Mouse (Mus musculus) regulatory T cell (primary cell): ENCODE measurements around the gene Fbxl16.

Experiments
- in situ Hi-C: fragments of 300-600 bp; cut with MboI, MseI; formaldehyde crosslinking; loops from one replicate; pipeline ENCODE4 v1.15.1; 2025; ENCODE audit warnings: high pct_unique_total_duplicates

The Fbxl16 gene

GRCm38 (mm10) chr17:25794998-25795397 lies 13.9 kb upstream of the Fbxl16 start:
- in situ Hi-C loops: loop anchor here (10.0 kb wide), 1 partner anchor 220 kb away; the partner anchor contains the start of genes Lmf1 and Sox8

- in situ Hi-C loops: loop anchor here (10.0 kb wide), 1 partner anchor 221 kb away; the partner anchor contains the start of genes Lmf1 and Sox8
These were observed 13.2 kb upstream of the Fbxl16 start, which contains the start of gene AC134908.4 for GRCm38 (mm10) chr17:25795609-25796092. TSS of gene AC134908.4 (minus strand) at chr17:25795659.

- in situ Hi-C loops: loop anchor here (10.0 kb wide), 1 partner anchor 221 kb away; the partner anchor contains the start of genes Lmf1 and Sox8
These were observed 12.6 kb upstream of the Fbxl16 start for GRCm38 (mm10) chr17:25796211-25796771.

GRCm38 (mm10) chr17:25796951-25797369 lies 11.9 kb upstream of the Fbxl16 start, which contains the start of gene Metrn:
TSS of gene Metrn (minus strand) at chr17:25797136.
- in situ Hi-C loops: loop anchor here (10.0 kb wide), 1 partner anchor 222 kb away; the partner anchor contains the start of genes Lmf1 and Sox8

- in situ Hi-C loops: loop anchor here (5.0 kb wide), 2 partner anchors 34 to 64 kb away; partner anchors contain the start of gene Mslnl
These were observed 7.9 kb upstream of the Fbxl16 start for GRCm38 (mm10) chr17:25801029-25801428.

- in situ Hi-C loops: loop anchor here (5.0 kb wide), 2 partner anchors 36 to 66 kb away; partner anchors contain the start of gene Mslnl
These were observed 5.9 kb upstream of the Fbxl16 start for GRCm38 (mm10) chr17:25802825-25803517.

- in situ Hi-C loops: loop anchor here (5.0 kb wide), 1 partner anchor 334 kb away; no protein-coding TSS in a partner anchor
These were observed 2.4 kb upstream of the Fbxl16 start for GRCm38 (mm10) chr17:25806507-25806906.

- in situ Hi-C loops: loop anchor here (5.0 kb wide), 1 partner anchor 335 kb away; no protein-coding TSS in a partner anchor
These were observed 1.4 kb upstream of the Fbxl16 start for GRCm38 (mm10) chr17:25807452-25807851.

GRCm38 (mm10) chr17:25808028-25808427 lies 857 bp upstream of the Fbxl16 start:
- in situ Hi-C loops: loop anchor here (5.0 kb wide), 1 partner anchor 336 kb away; no protein-coding TSS in a partner anchor

GRCm38 (mm10) chr17:25809606-25810340 lies 888 bp downstream of the Fbxl16 start:
- in situ Hi-C loops: loop anchor here (5.0 kb wide), 1 partner anchor 337 kb away; no protein-coding TSS in a partner anchor

- in situ Hi-C loops: no loop called here
These were observed 2.0 kb downstream of the Fbxl16 start for GRCm38 (mm10) chr17:25810890-25811289.

GRCm38 (mm10) chr17:25813471-25813870 lies 4.6 kb downstream of the Fbxl16 start:
- in situ Hi-C loops: no loop called here

GRCm38 (mm10) chr17:25817662-25818061 lies 8.8 kb downstream of the Fbxl16 start:
- in situ Hi-C loops: no loop called here

- in situ Hi-C loops: no loop called here
These were observed 10.2 kb downstream of the Fbxl16 start for GRCm38 (mm10) chr17:25818851-25819780.

GRCm38 (mm10) chr17:25823452-25823851 lies 14.6 kb downstream of the Fbxl16 start, which contains the start of gene Wdr24:
TSS of gene Wdr24 (plus strand) at chr17:25823627.
- in situ Hi-C loops: no loop called here

- in situ Hi-C loops: no loop called here
These were observed 15.7 kb downstream of the Fbxl16 start for GRCm38 (mm10) chr17:25824362-25825142.

- in situ Hi-C loops: no loop called here
These were observed 16.4 kb downstream of the Fbxl16 start for GRCm38 (mm10) chr17:25825311-25825710.

GRCm38 (mm10) chr17:25825984-25826570 lies 17.2 kb downstream of the Fbxl16 start:
- in situ Hi-C loops: no loop called here

- in situ Hi-C loops: no loop called here
These were observed 18.1 kb downstream of the Fbxl16 start for GRCm38 (mm10) chr17:25827011-25827410.
